Mouse (Mus musculus) CD4-positive helper T cell, adult 2 months (primary cell): ENCODE data around the gene Lrrc8d.
A peak's percentile ranks its signal among the peaks of the same experiment; 100 is the strongest.

Experiments used
- DNase-seq: peaks from one replicate; pipeline ENCODE4 v3.0.0-alpha.2; 2012; ENCODE audit warnings: low read depth, missing footprints, low spot score

The Lrrc8d gene

GRCm38 (mm10) chr5:105817248-105817976, 117.6 kb downstream of the Lrrc8d start:
- no peak for DNase-seq

DNA sequence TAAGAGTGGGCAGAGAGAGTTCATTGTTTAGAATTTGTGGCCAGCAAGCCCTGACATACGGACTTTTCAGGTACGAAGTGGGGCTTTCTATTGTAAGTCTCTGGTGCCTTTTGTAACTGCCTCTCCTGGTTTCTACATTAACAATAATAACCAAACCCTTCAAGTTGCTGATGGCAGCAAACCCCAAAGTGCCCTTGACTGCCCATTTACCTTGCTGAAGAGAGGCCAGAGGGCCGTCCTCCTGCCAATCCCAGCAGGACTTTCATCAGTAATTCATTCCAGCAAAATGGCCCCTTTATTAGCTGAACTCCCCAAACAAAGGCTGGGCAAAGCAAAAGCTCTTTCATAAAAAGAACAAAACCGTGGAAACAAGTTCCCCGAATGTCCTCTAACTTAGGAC, 118.6 kb downstream of the Lrrc8d start:
- DNase-seq: no peak

DNA sequence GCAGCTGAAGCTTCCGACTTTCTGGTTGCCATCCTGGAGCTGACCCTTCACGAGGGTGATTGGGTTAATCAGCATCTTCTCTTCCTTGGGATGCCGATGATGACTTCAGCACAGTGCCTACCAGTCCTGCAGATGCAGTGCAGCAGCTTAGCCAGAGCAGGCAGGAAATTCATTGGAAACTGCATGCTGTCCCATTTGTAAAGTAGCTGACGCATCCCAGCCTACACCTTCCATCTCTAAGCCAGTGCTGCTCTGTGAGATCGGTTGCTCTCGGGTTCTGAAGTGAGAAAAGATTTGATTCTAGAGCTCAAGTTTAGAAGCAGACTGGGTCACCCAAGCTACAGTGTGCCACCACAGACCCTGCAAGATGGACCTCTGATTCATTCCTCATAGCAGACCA, 121.6 kb downstream of the Lrrc8d start:
- DNase-seq: no peak

DNA sequence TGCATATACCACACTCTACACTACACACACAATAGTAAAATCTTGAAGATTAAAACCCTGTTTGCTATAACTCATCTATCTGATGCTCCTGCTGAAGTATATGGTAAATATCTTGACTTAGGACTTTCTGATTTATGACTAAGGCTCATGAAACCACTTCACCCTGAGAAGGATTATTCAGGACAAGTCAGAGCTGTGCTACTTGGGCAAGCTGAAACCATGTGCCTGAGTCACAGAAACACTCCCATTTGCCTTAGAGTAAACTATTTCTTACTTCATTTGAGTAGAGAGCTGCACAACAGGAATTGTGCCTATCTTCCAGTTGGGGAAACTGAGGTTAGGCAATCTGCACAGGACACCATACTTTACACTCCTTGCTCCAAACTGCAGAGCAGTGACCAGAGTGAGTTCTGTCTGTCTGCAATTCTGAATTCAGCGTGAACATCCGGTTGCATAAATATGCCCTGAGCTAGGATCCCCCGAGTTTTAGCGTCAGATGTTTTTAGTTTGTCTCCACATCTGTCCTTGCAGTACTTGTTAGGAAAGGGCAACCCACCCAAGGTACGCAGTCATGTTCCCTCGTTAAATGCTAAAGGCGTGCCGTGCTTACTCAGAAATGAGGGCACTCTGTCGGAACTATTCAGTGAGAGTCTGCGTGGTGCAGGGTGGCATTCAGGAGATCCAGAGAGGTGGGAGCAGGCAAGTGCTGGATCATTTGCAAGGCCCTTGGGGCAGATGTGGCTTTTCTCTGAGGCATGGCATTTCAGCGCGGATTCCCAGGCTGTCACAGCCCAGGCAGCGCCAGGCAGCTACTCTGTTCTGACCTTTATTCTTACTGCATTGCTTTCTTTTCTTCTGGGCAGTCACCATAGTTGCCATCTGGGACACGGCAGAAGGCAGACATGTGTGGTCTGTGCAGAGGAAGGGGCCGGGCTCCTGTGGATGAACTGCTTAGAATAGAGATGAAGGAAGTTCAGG, 123.0 kb downstream of the Lrrc8d start:
- DNase-seq: no peak

DNA sequence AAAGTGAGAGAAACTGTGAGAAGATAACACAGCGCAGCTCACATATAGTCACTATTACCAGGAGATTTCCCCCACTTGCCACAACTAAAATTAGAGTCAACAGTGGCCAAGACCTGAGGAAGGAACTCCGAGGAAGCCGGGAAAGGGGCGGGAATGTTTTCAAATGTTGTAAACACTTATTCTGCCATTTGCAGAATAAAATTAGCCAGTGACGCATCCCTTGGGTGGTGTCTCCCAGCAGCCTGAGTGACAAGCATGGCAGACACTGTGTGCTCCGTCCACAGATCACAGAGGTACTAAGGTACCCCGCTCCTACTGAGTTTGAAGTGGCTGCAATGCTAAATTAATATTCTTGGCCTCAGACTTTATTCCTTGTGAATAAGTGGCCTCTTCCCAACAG, 124.5 kb downstream of the Lrrc8d start:
- no peak for DNase-seq

- DNase-seq: no peak
Observed at GRCm38 (mm10) chr5:105824827-105825226, 125.1 kb downstream of the Lrrc8d start.

GRCm38 (mm10) chr5:105826916-105827510, 127.2 kb downstream of the Lrrc8d start:
- no peak for DNase-seq

DNA sequence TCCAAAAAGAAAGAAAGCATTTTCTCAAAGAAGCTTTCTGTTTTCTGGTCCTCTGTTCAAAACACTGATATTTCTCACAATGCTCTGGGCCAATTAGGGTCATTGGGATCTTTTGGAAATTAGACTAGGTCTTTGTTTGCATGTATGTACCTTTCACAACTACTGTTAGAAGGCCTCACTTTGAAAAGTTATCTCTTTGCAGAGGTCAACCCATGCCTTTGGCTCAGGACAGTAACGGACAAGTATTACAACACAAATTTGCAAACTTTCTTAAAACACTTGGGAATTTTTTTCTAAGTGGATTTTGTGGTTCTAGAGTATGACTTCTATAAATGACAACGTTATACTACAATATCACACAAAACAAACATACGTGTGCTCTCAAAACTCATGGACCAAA, 128.3 kb downstream of the Lrrc8d start:
- no peak for DNase-seq

DNA sequence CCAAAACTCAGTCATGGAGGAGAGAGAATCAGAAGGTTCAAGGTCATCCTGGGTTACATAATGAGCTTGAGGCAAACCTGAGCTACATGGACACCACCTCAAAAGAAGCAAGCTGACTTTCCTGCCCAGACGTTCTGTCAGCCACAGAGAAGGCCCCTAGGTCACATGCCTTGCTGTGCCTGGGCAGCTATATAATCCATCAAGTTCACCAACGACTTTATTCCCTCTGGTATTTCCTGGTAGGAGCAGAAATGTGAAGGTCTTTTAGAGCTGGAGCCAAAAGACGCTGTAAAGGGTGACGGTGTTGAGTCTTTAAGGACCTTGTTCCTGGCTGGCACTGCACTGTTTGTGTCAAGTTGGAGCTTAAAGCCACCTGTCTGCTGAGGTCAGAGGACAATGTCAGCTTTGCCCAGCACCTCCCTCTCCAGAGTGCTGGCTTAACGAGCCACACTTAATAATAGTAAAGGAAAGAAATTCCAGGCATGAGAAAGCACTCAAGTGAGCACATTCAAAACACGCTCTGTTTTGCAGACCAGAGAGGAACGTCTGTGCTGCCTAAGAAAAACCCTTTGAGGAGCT, 129.3 kb downstream of the Lrrc8d start:
- no peak for DNase-seq

- DNase-seq: no peak
Observed at GRCm38 (mm10) chr5:105832140-105832539, 132.4 kb downstream of the Lrrc8d start.

GRCm38 (mm10) chr5:105833923-105834322, 134.2 kb downstream of the Lrrc8d start:
- DNase-seq: no peak

DNA sequence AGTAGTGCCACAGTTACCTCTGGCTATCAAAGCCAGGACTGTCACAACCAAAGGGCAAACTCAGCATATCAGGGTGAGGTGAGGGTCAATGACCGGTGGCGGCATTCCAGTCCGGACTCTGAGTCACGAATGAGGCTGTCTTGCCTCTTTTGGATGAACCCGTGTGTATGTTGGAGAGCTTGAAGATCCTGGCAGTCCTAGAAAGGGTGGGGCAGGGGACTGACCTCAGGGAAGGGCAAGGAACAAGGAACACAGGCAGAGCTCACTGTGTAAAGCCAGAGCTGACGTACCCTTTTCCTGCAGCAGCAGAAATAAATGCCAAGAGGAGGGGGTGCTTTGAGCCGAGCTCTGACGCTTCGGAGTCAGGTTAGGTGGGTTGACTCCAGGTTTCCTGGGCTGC, 136.2 kb downstream of the Lrrc8d start:
- DNase-seq: no peak

DNA sequence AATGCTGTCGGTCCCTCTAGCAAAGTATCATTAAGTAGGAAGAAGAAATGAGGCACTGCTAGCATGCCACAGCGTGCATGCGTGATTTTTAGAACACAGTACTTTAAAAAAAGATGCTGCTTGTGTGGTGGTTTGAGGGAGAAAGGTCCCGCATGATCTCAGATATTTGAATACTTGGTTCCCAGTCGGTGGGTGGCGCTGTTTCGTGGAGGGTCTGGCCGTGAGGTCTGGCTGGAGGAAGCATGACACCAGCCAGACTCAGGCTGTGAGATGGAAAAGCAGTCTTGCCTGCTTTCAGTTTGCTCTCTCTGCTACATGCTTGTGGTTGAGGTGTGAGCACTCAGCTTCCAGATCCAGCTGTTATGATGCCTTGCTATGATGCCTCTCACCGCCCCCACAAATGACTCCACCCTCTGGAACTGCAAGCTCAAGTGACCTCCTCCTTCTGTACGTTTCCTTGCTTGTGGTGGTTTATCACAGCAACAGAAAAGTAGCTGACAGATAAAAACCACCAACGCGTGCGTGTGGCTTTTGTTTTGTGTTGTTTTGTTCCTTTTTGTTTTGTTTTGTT, 140.1 kb downstream of the Lrrc8d start:
- DNase-seq: peak; percentile 81

DNA sequence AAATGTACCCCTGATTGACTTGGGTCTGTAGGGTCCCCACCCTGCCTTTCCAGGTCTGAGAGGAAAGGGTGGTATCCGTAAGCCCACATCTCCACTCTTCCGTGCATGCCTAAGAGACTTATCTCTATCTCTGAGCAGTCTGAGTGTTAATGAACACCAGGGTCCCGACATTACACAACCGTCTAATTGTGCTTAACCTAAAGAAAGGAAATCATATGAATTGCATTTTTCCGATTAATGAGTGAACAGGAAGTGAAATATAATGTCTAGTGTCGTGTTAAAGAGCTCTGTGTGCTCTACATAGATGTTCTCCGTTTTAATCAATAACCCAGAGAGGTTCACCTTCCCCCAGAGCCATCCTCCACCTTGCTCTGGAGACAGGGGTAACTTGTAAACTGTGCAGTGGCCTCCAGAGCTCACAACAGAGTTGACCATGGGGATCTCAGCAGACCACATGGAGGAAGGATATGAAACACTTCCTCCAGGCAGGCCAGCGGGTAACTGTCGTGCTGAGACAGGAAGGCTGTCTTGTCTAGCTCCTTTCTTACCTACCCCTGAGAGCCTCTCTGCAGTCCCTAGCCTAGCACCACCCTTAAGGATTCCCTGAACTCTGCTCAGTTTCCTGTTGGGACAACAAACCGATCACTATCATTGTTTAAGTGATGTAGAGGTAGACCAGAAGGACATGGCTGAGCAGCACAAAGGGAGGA, 144.4 kb downstream of the Lrrc8d start:
- DNase-seq: no peak

GRCm38 (mm10) chr5:105845041-105845440, 145.3 kb downstream of the Lrrc8d start:
- no peak for DNase-seq

DNA sequence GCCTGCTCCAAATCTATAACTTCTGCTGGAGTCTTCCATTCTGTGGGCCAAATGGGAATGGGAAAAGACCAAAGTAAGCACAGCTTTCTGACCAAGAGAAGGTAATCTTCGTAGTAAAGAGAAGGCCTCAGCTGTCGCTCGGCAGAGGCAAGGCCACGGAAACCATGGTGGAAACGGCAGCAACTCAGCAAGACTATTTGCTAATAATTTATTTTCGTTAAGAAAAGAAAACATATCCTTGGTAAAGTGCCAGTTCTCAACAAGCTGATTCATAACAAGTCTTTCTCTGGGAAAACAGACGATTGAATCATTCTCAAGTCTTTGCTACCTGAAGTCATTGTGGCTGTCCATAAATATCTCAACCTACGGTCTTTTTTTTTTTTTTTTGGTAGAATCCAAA, 148.0 kb downstream of the Lrrc8d start:
- DNase-seq: no peak

- peak; percentile 23 for DNase-seq
Observed at GRCm38 (mm10) chr5:105849222-105849621, 149.5 kb downstream of the Lrrc8d start.

GRCm38 (mm10) chr5:105849643-105850042, 149.9 kb downstream of the Lrrc8d start:
- DNase-seq: no peak

DNA sequence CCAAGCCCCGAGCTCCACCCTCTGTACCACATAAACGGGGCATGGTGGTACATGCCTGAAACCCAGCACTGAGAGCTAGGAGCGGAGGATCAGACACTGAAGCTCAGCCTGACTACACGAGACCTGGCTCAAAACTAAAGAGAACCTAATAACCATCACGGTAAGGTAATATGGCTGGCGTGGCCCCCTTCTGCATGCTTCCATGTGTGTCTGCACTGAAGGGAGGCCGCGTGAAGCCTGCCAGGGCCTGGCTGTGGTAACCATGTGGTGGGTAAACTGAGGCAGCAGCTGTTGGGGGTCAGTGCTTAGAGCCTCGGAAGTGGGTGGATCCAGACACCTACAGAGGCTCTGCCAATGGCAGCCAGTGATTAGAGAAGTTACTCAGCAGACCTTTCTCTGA, 153.5 kb downstream of the Lrrc8d start:
- no peak for DNase-seq

- no peak for DNase-seq
Observed at GRCm38 (mm10) chr5:105857486-105857885, 157.7 kb downstream of the Lrrc8d start.
